Mouse (Mus musculus) erythroblast, adult 5-6 weeks (primary cell): ENCODE data around the gene Gm49392. TPM values are rescaled to one million over a fixed set of nuclear protein-coding genes. Genes with fewer than 3 reads are reported as not detected.
"Not testable (repeated sequence)": the region's sequence is repeated elsewhere in the genome, so short reads cannot be mapped to it uniquely, and the experiment has no call there.

Experiments
- ATAC-seq: replicated peaks from 2 replicates; pipeline ENCODE4 v1.8.0; 2016; ENCODE audit warnings: moderate number of reproducible peaks, mild to moderate bottlenecking, moderate TSS enrichment, inconsistent platforms; ENCODE audit not compliant: poor library complexity, low FRiP score, severe bottlenecking
- total RNA-seq, 2 experiments: library from RNA; stranded (forward) in 1 of 2; stranded (reverse) in 1 of 2; fragments of 150-400 nt in 1 of 2; fragments of 200-764, 138-1000 nt in 1 of 2; gene quantifications; 2 replicates each; pipeline versions ENCODE4 v1.2.3 to v1.2.4; 2015 to 2017; ENCODE audit warnings: low replicate concordance in 2 of 2

Gm49392 gene
- total RNA-seq (2015; ENCODE audit: low replicate concordance) (not detected in 2 replicates), total RNA-seq (2017; ENCODE audit: low replicate concordance) (not detected in 2 replicates)

GRCm38 (mm10) chr13:60896794-60897193 lies at the start of gene Gm49392:
Gm49392 (minus strand) TSS chr13:60896894.
- ATAC-seq, result not testable (repeated sequence)

DNA sequence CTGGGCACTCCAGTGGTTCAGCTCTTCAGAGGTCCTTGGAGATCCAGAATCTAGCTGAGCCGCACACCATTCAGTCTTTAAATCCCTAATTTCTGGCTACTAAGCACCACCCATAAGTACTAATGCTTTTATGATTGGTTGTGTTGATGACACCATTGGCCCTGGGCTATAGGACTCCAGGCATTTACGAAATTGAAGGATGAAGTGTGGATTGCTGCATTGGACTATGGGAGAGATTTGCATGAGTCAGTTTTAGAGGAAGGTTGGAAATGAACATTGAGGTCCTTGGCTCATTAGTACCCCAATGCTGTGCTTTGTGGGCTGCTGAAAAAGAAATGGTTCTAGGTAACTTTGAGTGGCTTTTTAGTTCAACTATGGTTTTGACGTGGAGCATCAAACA lies 45.2 kb upstream of the Gm49392 start, which contains the start of gene Tpbpa:
TSS of gene Tpbpa (minus strand) at position 101 of the 400 bp plus-strand sequence.
- not testable (repeated sequence) for ATAC-seq

DNA sequence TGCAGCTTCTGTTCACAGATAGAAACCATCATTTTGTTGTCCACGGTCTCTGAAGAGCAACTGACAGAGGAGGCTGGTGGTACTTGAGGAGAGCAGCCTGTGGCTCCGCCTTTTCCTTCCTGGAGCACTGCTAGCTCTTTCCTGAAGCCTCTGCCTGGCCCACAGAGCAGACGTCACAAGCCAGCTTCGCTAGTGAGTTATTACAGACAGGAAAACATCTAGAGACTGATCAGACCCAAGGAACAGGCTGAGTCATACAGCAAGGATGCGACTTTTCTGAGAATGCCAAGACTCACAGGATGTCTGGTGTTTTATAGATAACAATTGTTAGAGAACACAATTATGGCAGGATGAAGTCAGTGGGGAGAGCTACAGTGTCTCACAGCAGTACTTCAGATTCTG lies 39.8 kb upstream of the Gm49392 start, which contains the start of the genes Gm49391 and Ctla2a:
TSS of gene Gm49391 (minus strand) at position 72 of the 402 bp plus-strand sequence.
TSS of gene Ctla2a (minus strand) at position 126 of the 402 bp plus-strand sequence.
- ATAC-seq, result no peak

DNA sequence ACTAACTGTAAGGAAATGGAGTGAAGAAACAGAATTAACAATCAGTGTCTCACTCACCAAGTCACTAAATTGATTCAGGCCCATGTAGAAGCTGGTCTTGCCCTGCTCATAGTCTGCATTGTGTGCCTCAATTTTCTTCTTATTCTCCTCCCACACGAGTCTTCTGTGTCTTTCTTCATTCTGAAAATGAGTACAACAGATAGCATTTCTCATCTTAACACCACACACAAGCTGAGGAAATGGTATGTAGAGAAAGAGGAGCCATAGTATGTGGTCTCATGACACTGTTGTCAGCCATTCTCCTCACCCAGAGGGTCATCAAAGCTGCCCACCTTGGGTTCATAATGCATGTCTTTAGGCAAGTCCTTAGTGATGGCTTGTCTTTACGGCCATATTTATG lies 38.8 kb upstream of the Gm49392 start, which contains the start of gene Gm49393:
TSS of gene Gm49393 (minus strand) at position 101 of the 400 bp plus-strand sequence.
- ATAC-seq, result not testable (repeated sequence)

GRCm38 (mm10) chr13:60904780-60905179 lies 8.1 kb upstream of the Gm49392 start, which contains the start of gene Tpbpb:
Tpbpb (minus strand) TSS chr13:60904880.
- not testable (repeated sequence) for ATAC-seq

DNA sequence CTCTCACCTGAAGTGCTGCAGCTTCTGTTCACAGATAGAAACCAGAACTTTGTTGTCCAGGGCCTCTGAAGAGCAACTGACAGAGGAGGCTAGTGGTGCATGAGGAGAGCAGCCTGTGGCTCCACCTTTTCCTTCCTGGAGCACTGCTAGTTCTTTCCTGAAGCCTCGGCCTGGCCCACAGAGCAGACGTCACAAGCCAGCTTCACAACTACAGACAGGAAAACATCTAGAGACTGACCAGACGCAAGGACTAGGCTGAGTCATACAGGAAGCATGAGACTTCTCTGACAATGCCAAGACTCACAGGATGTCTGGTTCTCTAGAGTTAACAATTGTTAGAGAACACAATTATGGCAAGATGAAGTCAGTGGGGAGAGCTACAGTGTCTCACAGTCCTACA lies 634 bp upstream of the Gm49392 start, which contains the start of gene Ctla2b:
TSS of gene Ctla2b (minus strand) at position 120 of the 400 bp plus-strand sequence.
- no peak for ATAC-seq

DNA sequence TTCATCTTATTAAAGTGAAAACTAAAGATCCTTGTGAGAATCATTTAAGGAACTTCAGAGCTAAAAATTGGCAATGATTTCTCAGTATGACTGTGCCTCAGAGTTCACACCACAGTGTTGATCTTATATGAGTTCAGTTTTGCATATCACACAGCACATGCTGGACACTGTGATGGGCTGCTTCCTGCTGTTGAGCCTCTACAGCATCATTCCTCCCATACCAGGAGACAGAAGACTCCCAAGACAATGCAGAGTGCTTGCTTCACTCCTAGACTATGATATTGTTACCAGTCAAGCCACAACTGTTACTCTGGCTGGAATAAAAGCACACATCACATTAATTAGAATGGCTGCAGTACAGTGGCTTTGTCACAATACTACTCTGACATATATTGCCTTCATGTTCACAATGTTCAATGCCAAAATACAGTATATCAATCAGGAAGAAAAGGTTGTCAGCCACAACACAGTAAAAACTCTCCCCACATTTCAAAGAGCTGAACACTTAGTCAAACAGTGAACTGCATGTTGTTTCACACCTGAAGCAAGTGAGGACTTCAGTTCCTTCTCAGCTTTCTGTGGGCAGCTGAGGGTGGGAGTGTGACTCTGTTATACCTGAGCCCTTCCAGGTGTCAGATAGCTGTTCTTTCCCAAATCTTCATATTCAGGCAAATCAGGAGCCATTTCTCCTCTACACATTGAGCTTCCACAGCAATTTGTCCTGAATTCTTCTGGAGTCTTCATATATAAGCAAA lies 1.1 kb downstream of the Gm49392 start:
- ATAC-seq, result no peak

DNA sequence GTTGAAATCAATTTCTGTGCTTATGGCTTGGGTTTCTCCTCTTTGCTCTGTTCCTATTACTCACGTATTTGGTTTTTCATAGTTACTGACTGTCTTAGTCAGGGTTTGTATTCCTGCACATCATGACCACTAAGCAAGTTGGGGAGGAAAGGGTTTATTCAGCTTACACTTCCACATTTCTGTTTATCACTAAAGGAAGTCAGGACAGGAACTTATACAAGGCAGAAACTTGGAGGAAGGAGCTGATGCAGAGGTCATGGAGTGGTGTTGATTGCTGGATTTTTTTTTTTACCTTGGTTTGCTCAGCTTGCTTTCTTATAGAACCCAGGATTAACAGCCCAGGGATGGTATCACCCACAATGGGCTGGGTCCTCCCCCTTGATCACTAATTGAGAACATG lies 4.4 kb downstream of the Gm49392 start:
- ATAC-seq, result no peak

- no peak for ATAC-seq
Measured at GRCm38 (mm10) chr13:60864281-60864680, 32.4 kb downstream of the Gm49392 start, which contains the start of gene 4930486L24Rik. 4930486L24Rik (minus strand) TSS chr13:60864475.

DNA sequence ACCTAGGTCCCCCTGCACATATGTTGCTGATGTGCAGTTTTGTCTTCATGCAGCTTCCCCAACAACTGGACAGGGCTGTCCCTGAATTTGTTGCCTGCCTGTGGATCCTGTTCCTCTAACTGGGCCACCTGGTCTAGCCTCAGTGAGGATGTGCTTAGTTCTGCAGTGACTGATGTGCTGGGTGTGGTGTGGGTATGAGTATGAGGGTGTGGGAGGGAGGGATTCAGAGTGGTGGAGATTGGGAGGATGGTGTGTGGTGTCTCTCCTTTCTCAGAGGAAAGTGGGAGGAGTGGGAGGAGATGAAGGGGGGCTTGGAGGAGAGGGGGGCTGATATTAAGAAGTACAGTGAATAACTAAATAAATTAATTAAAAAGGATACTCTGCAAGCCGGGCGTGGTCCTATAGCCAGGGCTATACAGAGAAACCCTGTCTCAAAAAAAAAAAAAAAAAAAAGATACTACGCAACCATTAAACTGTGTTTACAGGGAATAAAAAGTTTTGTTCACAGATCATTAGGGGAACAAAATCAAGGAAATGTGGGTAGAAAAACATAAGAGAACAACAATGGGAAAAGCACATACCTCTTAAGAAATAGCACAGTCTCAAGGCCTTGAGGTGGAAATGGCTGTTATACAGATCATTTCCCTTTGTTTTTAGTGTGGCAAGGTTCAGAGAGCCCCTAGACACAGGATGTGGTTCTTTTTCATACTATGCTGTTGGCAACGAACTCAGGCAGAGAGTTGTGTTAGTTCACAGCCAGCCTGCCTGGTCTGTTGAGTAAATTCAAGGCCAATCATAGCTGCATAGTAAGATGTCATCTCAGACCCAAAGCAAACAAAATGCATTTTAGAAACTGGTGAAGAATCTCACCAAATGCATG lies 48.2 kb downstream of the Gm49392 start:
- ATAC-seq, result no peak

DNA sequence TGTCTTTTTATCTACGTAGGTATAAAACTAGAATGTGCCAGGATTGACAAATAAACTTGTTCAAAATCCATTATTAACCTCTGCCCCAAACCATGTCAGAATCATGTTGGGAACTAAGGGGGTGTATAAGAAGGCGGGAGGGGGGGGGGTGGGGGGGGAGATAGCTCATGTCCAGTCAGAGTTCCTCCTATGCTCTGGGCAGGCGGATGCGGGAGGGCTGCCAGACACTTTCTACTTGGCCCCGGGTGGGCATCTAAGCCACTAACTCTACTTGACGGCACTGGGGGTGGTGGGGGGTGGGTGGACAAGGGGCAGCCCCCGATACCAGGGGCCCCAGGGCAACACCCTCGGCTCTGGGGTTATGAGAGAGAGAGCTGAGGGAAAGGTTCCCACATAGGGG lies 53.5 kb downstream of the Gm49392 start:
- ATAC-seq, result no peak

GRCm38 (mm10) chr13:60842703-60843102 lies 54.0 kb downstream of the Gm49392 start:
- ATAC-seq, result no peak

GRCm38 (mm10) chr13:60839353-60839902 lies 57.3 kb downstream of the Gm49392 start:
- no peak for ATAC-seq

- ATAC-seq, result no peak
Measured at GRCm38 (mm10) chr13:60826052-60826451, 70.6 kb downstream of the Gm49392 start.

GRCm38 (mm10) chr13:60820486-60821175 lies 76.1 kb downstream of the Gm49392 start:
- ATAC-seq, result no peak

GRCm38 (mm10) chr13:60819469-60819868 lies 77.2 kb downstream of the Gm49392 start:
- ATAC-seq, result no peak

GRCm38 (mm10) chr13:60813722-60814121 lies 83.0 kb downstream of the Gm49392 start:
- no peak for ATAC-seq

- no peak for ATAC-seq
Measured at GRCm38 (mm10) chr13:60812768-60813167, 83.9 kb downstream of the Gm49392 start.

GRCm38 (mm10) chr13:60809690-60810089 lies 87.0 kb downstream of the Gm49392 start:
- ATAC-seq, result no peak
